Mouse (Mus musculus) thymus, adult 2 months (tissue): Measurements from ENCODE around the gene Aatf.

Source experiments
- CTCF ChIP-seq: fragments of 200-500 bp; IDR thresholded peaks from 2 replicates; pipeline ENCODE4 v1.5.1; 2012; ENCODE audit warnings: mild to moderate bottlenecking, control low read depth, low read length, moderate library complexity, borderline replicate concordance; ENCODE audit not compliant: control insufficient read depth, poor library complexity, insufficient read depth; ENCODE audit errors: extremely low read depth
- POLR2A ChIP-seq: fragments of 200-500 bp; IDR thresholded peaks from 2 replicates; pipeline ENCODE4 v1.6.1; 2012; ENCODE audit warnings: mild to moderate bottlenecking, low read length, control low read depth, moderate library complexity; ENCODE audit not compliant: control insufficient read depth, poor library complexity, insufficient read depth; ENCODE audit errors: extremely low read depth

DNA sequence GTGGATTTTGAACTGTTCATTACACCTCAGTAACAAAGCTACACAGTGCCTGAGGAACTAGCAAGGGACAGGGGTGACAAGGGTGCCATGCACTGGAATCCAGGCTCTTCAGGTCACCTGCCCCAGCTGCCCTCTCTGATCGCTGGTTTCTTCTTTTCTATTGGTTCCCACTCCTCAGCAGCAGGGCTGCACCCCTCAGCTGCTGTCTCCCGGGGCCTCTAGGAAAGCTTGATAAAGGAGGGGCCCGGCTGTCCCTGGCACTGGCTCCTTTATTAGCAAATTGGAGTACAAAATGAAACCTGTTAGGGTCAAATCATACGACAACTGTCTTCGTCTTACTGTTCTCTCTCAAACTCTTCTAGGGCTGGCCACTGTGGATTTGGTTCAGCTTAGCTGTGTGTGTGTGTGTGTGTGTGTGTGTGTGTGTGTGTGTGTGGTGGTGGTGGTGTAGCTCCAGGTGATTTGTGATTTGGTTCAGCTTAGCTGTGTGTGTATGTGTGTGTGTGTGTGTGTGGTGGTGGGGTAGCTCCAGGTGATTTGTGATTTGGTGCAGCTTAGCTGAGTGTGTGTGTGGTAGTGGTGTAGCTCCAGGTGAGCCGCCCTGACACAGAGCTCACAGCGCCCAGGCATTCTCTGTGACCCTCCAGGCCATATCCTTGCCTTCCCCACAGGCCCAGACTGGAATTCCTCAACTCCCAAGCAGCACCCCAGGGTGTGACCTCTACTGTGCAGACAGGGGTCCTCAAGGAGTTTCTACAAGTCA lies 102.3 kb downstream of the Aatf start:
- no peak for TF ChIP-seq POLR2A
- TF ChIP-seq CTCF = no peak
